Mouse (Mus musculus) heart, postnatal 14 days (tissue): Measurements from ENCODE around the gene Sh3d19. TPM values are rescaled to one million over a fixed set of nuclear protein-coding genes. Genes with fewer than 3 reads are reported as not detected.

Experiments
- total RNA-seq, 2 experiments: library from RNA; stranded (reverse); gene quantifications; 2 replicates each; pipeline ENCODE4 v1.2.3; 2021

Gene Sh3d19
- total RNA-seq, 2 experiments from 2014 or later = 20.8 to 28.1 TPM

Other genes starting within 250 kb of the Sh3d19 start
- 10 to 100 TPM; 47.7 to 50.4 TPM for gene Fam160a1, start 153.8 kb upstream of the Sh3d19 start, total RNA-seq
- gene Glt28d2, start 83.6 kb upstream of the Sh3d19 start, total RNA-seq = 1 to 10 TPM; 7.3 to 7.6 TPM
- 10 to 100 TPM; 39.0 to 42.7 TPM for gene Gm37240, start 83.6 kb upstream of the Sh3d19 start, total RNA-seq
- gene Prss48, start 31.4 kb downstream of the Sh3d19 start, total RNA-seq = not detected
- gene Rps3a1, start 171.6 kb downstream of the Sh3d19 start, total RNA-seq = 100 to 1,000 TPM; 441 to 496 TPM